Mouse (Mus musculus) gastrocnemius, adult 8-10 months (tissue): ENCODE results near the gene Igf2r. TPM values are rescaled to one million over a fixed set of nuclear protein-coding genes. Genes with fewer than 3 reads are reported as not detected.
A peak's percentile ranks its signal among the peaks of the same experiment; 100 is the strongest.

Experiments
- DNase-seq, 2 experiments: peaks; one replicate each; pipeline ENCODE4 v3.0.0; 2022; ENCODE audit warnings: low spot score in 2 of 2
- total RNA-seq, 4 experiments: library from RNA; stranded (reverse); gene quantifications; 2 replicates each; pipeline ENCODE4 v1.2.4; 2022

The Igf2r gene
- total RNA-seq, 4 experiments from 2014 or later = 41.4 to 54.3 (median 46.9) TPM

DNA sequence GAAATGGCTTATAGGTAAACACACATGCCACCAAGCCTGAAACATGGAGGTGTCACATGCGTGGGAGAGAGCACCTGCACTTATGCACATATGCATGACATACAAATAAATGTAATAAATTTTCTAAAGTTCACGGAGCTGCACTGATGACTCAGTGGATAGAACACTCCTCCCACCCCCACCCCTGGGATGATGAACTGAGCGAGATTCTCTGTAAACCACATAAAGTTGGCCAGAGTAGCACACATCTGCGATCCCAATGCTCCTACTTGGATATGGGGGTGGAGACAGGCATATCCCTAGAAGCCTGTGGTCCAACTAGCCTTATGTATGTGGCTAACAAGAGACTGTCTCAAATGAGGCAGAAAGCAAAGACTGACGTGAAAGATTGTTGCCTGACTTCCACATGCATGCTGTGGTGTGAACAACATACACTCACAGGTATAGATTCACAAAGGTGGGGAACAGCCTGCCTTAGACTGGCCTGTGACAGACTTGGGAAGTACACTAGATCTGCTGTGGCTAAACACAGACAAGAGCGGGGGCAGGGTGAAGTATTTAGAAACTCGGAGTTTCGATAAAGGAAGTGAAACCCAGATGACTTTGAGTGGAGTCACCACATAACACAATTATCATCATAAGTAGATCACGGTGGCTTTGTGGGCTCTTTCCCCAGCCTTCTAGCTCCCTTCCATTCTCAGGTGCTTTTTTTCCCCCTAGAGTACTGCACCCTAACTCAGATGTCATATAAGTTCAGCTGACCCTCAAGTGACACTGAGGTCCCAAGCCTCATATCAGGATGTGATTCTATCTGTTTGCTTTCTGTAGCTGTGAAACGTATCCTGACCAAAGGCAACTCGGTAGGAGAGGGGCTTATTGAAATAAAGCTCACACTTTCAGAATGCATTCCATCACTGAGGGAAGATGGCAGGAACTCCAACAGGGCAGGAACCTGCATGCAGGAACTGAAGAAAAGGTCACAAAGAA lies 13.7 kb upstream of the Igf2r start:
- DNase-seq = no peak

DNA sequence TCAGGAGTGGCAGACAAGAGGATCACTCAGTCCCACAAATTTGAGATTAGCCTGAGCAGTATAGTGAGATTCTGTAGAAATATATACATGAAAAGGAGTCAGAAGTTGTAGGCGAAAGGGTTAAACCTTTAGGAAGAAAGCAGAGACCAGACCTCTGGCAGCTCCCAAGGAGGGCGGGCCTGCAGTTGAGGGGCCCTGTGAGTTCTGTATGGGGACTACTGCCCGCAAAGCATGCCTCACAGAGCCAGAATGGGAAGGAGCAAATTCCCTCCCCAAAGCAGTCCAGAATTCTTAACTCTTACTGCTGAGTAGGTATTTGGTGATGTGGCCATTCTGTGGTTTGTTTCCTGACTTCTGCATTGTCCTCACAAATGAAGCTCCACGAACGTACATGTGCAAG lies 11.6 kb upstream of the Igf2r start:
- no peak for DNase-seq

DNA sequence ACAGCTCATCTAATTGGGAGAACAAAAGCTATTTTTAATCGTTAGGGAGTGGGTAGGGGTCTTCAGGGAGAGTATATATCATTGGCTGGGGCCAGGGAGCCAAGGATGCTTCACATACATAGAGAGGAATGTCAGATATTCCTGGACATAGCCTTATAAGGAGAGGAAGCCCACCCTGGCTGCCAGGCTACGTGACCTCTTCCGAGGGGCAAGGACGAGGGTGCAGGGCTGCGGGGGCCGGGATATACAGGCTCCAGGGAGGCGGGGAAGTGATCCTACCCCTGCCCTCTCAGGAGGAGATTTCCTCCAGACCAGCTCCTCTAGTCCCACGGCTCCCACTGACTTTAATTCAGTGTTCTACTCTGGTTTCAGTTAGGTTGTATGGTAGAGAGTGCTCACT lies 10.7 kb upstream of the Igf2r start:
- DNase-seq = no peak

GRCm38 (mm10) chr17:12779442-12779841 lies 10.0 kb upstream of the Igf2r start:
- no peak for DNase-seq

GRCm38 (mm10) chr17:12773956-12774355 lies 4.5 kb upstream of the Igf2r start:
- no peak for DNase-seq

GRCm38 (mm10) chr17:12770500-12770899 lies 1.0 kb upstream of the Igf2r start:
- no peak for DNase-seq

DNA sequence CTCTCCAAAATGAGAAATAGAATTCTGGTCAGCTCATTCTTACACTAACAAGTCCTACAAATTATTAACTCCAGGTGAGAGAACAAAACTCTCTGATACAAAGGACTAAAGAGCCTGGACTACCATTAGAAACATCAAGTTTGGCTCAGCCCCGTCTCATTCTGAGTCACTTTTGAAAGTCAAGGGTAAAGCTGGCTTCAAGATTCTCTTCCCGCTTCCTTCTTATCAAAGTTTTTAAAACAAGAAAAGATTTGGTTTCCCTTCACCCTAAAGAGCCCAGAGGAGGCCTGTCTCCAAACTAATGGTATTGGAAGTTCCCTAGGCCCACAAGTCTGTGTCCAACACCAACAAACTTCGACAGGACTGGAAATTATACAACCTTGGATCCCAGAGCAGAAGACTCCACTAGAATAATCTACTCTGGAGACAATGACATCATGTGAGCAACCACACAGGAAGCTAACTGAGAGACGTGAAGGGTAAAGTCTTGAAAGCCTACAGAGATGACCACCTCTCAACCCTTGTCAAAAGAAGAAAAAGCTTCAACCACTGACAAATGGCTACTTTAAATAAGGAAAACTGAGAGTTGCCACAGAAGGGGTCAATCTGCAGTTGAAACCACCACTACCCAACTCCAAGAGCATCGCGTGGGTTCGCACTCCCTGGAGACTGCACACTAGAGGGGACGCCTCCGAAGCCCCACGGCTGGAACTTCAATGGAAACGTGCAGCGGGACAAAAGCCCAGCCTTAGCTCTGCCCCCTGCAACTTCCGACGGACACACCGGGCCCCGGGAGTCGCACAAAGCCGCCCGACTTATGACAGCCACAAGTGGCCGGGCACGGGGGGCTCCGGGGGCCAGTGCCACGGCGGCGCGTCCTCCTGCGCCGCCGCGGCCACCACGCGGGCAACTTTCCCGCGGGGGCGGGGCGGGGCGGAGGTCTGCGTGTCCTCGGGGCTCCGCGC lies 767 bp downstream of the Igf2r start:
- DNase-seq = no peak

GRCm38 (mm10) chr17:12767294-12767852 lies 2.1 kb downstream of the Igf2r start:
- no peak for DNase-seq

DNA sequence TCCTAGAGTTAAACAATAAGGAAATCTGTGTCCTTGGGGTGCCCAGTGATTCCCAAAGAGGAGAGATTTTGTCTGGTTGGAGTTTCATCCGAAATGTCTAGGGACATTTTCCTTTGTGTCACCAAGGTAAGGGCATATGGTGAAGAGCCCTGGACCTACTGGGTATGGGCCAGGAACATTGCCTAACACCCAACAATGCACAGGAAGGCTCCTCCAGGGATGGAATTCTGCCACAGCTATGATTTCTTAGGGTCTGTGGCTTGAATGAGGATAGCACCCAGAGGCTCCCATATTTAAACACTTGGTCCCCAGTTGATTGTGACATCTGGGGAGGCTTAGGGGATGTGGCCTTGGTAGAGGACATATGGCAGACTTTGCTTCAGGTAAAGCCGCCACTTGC lies 6.1 kb downstream of the Igf2r start:
- no peak for DNase-seq

DNA sequence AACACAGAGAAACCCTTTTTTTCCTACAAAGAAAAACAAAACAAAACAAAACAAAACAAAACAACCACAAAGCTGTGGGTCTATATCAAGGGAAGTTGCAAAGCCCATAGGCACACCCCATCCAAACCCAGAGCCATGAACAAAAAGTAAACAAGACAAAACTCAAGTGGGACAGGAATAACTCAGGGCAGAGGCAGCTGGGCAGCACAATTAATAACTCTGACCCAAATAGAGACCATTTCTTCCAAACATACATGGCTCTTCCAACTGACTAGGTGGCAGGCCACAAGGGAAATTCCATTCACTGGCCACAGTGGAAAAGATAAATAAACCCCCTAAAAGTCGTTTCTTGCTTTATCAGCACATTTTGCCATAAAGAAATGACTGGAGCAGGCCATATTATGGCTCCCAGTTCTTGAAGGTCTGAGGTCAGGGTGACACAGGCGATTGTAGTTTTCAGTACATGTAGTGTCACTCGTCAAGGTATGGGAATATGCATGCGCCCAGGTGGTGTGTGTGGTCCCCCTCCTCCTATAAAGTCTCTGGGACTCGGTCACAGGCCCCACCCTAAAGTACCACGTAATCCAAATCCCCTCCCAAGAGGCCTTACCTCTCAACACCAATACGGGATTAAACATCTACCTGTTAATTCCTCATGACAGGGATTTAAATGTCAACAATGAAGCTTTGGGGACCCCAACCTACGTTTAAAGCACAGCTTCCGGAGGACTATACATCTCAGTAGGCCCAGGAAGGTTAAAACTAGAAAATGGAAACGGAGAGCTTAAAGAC lies 8.9 kb downstream of the Igf2r start:
- no peak for DNase-seq

DNA sequence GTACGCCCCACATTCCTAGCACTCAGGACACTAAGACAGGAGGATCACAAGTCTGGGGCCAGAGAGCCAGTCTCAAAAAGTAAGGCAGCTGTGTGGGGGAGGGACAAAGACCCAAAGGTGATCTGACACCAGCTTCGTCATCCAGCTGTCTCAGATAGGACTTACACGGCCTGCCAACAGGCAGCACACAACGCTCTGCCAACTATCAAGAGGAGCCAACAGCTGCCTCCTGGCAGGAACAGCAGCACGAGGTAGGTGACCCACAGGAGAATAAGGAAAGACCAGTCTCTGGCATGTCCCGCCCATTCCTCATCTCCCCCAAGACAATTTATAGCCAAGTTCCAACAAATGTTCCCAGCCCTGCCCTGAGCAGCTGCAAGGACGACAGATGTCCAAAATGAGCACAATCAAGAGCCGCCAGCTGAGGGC lies 9.8 kb downstream of the Igf2r start:
- peak; percentile 81 to 88 for DNase-seq

GRCm38 (mm10) chr17:12758701-12759455 lies 10.6 kb downstream of the Igf2r start:
- peak in 1 of 2 experiments; percentile 41 for DNase-seq

DNA sequence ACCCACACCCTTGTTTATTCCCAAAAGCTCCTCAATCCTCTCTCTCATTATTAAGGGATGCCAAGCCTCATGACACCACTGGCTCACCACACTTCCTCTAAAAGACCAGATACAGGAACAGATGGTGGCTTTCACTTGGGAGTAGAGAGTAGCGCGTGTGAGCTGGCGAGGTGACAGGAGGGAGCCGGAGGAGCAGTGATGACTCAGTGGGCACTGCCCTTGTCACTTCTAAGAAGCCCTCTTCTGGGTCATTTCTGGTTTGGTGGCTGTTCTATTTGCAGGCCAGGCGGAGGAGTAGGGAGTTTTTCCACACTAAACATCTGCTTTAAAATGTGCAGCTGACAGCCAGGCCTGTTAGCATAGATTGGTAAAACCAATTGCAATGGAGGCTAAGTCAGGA lies 11.5 kb downstream of the Igf2r start:
- DNase-seq = peak in 1 of 2 experiments; percentile 60

GRCm38 (mm10) chr17:12757161-12757560 lies 12.3 kb downstream of the Igf2r start:
- DNase-seq = no peak

- DNase-seq = no peak
Measured at GRCm38 (mm10) chr17:12755951-12756350, 13.5 kb downstream of the Igf2r start.

- DNase-seq = no peak
Measured at GRCm38 (mm10) chr17:12755146-12755545, 14.3 kb downstream of the Igf2r start.

DNA sequence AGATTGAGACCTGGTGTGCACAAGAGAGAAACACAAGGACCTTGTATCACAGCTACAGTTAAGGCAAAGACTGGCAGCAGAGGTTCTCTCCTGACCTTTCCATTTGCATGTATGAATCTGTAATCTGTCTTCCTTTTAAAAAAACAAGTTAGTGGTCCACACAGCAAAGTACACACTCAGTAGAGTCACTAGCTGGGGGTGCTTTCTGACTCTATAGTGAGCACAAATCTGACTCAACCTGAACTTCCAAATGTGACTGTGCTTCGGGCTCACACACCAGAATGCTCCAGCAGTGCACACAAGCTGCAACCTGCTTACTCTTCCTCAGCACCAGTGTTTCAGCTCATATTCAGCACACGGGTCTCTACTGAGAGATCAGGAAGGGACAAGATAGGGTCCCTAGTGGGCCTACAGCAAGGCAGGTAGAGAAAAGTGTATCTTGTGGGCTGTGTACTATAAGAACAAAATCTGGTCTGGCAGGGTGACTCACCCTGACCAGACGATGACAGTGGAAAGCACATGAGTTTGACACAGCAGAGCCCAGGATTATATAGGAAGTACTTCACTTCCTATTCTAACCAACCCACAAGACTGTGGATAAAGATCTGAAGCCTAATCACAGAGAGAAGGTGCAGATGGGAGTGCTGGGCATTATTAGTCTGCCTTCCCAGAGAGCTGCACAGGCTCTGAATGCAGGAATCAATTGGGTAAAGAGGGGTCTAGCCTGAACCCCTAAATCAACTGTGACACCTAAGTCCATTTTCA lies 15.0 kb downstream of the Igf2r start:
- no peak for DNase-seq

DNA sequence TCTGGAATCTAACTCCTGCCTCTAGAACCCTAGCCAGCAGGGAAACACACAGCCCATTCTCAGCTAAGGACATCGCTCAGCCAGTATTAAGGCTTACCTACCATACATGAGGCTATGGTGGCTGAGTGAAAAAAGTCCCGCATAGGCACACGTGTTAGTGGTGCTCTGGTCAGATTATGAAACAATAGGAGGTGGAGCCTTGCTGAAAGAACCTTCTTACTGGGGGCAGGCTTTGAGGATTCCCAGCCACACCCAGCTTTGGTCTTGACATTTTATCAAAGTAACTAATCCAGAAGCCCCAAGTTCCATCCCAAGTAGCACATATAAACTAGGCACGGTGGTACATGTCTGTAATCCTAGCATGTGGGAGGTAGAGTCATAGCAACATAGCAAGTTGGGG lies 16.4 kb downstream of the Igf2r start:
- DNase-seq = no peak

GRCm38 (mm10) chr17:12751641-12752040 lies 17.8 kb downstream of the Igf2r start:
- DNase-seq = no peak
